Mouse (Mus musculus): ENCODE data around the gene Mfsd6l.

GRCm38 (mm10) chr11:68547484-68547883, 8.5 kb upstream of the Mfsd6l start:
- no peak for TF ChIP-seq CTCF (IDR thresholded peaks at IDR 0.05; ENCODE audit: low read depth)
- TF ChIP-seq EP300 (IDR thresholded peaks at IDR 0.05; ENCODE audit: low read depth): no peak
